Comparison of ENCODE assay signal across 29 mouse cellular contexts in genomic region chr4:52598180-52598881, GRCm38 (mm10). TPM values are rescaled to one million over a fixed set of nuclear protein-coding genes. Genes with fewer than 3 reads are reported as not detected.
DNase-seq lines count a peak whose midpoint lies in the region; ATAC-seq and TF ChIP-seq lines count a peak whose summit lies in the region.
"Had no signal": no experiment of that assay in that cellular context is flagged by ENCODE, and none has a peak within 500 bp of the region (broad histone marks: within the 10 kb centered on the region; RNA-seq: fewer than 3 reads in every experiment).

No protein-coding gene starts in this region.

- no peaks in the 10 kb centered on the region for H3K36me3 ChIP-seq in kidney, embryonic 14.5 days (ENCODE audit: control insufficient read depth, insufficient read depth, low read length)
- H3K36me3 ChIP-seq in hindbrain, embryonic 16.5 days (ENCODE audit: control insufficient read depth, insufficient read depth, low read length): no peaks in the 10 kb centered on the region
- H3K36me3 ChIP-seq: embryonic facial prominence, embryonic 10.5 days; limb, embryonic 12.5 days; liver, embryonic 13.5 days had no signal

- no peak overlapping the region; the same call in 1 of the 2 replicates for H3K27ac ChIP-seq in kidney, embryonic 14.5 days (ENCODE audit: low read depth, low read length)
- no peak overlapping the region for H3K27ac ChIP-seq in hindbrain, embryonic 16.5 days (ENCODE audit: low read depth, low read length)
- H3K27ac ChIP-seq: embryonic facial prominence, embryonic 10.5 days; limb, embryonic 12.5 days; liver, embryonic 13.5 days had no signal

- ATAC-seq in kidney, embryonic 14.5 days (ENCODE audit: low FRiP score, low TSS enrichment): 0 out of 2 replicates have a peak, but pooled peaks have one; percentile 52
- ATAC-seq in hindbrain, embryonic 16.5 days: peak; percentile 75
- ATAC-seq: inflammation-experienced regulatory T-cells, adult 6 months had no signal

- H3K9ac ChIP-seq in kidney, embryonic 14.5 days (ENCODE audit: low read depth, low read length): no peak overlapping the region
- H3K9ac ChIP-seq in hindbrain, embryonic 16.5 days (ENCODE audit: low read depth, low read length): no peak overlapping the region
- H3K9ac ChIP-seq: limb, embryonic 12.5 days; liver, embryonic 13.5 days; lung, embryonic 14.5 days had no signal

- no peaks in the 10 kb centered on the region for H3K9me3 ChIP-seq in kidney, embryonic 14.5 days (ENCODE audit: control insufficient read depth, low read length)
- no peaks in the 10 kb centered on the region for H3K9me3 ChIP-seq in hindbrain, embryonic 16.5 days (ENCODE audit: control insufficient read depth, low read length)
- H3K9me3 ChIP-seq: embryonic facial prominence, embryonic 10.5 days; limb, embryonic 12.5 days; liver, embryonic 13.5 days had no signal

- no peak overlapping the region for H3K4me2 ChIP-seq in kidney, embryonic 14.5 days (replicated peaks; ENCODE audit: low read depth, low read length)
- no peak overlapping the region for H3K4me2 ChIP-seq in hindbrain, embryonic 16.5 days (ENCODE audit: low read length)
- H3K4me2 ChIP-seq: heart, embryonic 11.5 days; limb, embryonic 12.5 days; liver, embryonic 13.5 days; lung, embryonic 14.5 days had no signal

- H3K4me3 ChIP-seq in kidney, embryonic 14.5 days (ENCODE audit: low read length): no peak overlapping the region
- H3K4me3 ChIP-seq in hindbrain, embryonic 16.5 days (ENCODE audit: low read length): no peak overlapping the region
- H3K4me3 ChIP-seq: embryonic facial prominence, embryonic 10.5 days; limb, embryonic 12.5 days; liver, embryonic 13.5 days had no signal

- no peaks in the 10 kb centered on the region for H3K4me1 ChIP-seq in kidney, embryonic 14.5 days (ENCODE audit: control insufficient read depth, insufficient read depth, low read length)
- H3K4me1 ChIP-seq in hindbrain, embryonic 16.5 days (ENCODE audit: control insufficient read depth, insufficient read depth, low read depth, low read length): no peaks in the 10 kb centered on the region
- H3K4me1 ChIP-seq: embryonic facial prominence, embryonic 10.5 days; limb, embryonic 12.5 days; liver, embryonic 13.5 days had no signal

- 29% methylated on average over 7 of the region's 7 CpGs for WGBS in kidney, embryonic 14.5 days
- WGBS in hindbrain, embryonic 16.5 days: 50% methylated on average over 7 of the region's 7 CpGs

- no peak for TF ChIP-seq CTCF in brain, embryonic 14.5 days (IDR thresholded peaks at IDR 0.05; ENCODE audit: borderline replicate concordance, extremely low read depth, insufficient read depth, insufficient read length)

- H3K27me3 ChIP-seq in kidney, embryonic 14.5 days (ENCODE audit: control insufficient read depth, insufficient read depth, low read length): no peaks in the 10 kb centered on the region
- no peaks in the 10 kb centered on the region for H3K27me3 ChIP-seq in hindbrain, embryonic 16.5 days (replicated peaks; ENCODE audit: control insufficient read depth, insufficient read depth, low read length)
- H3K27me3 ChIP-seq: limb, embryonic 12.5 days; liver, embryonic 13.5 days had no signal

- no peak for DNase-seq in kidney, adult 8-10 months
- peak; percentile 68 for DNase-seq in brain, embryonic 14.5 days (ENCODE audit: low read depth)
- DNase-seq in embryo, embryonic 11 days: peak; percentile 13
- no peak for DNase-seq in adrenal gland, postnatal 4 days (ENCODE audit: low spot score in 2 of 2)
- no peak for DNase-seq in adipocyte (ENCODE audit: low spot score)
- DNase-seq in right cerebral cortex, postnatal 25 days: no peak
- DNase-seq: adrenal gland, adult 8-10 months; cerebellum, adult 11 months; cerebellum, postnatal 10 days; heart, postnatal 14 days; kidney, postnatal 25 days; liver, embryonic 13.5 days; lung, embryonic 14.5 days; lung, postnatal 36 days; retina, postnatal 1 day; right cerebral cortex, postnatal 4 days; thymus, adult 2 months had no signal

- TF ChIP-seq POLR2A in brain, embryonic 14.5 days (IDR thresholded peaks at IDR 0.05; ENCODE audit: borderline replicate concordance, extremely low read depth, insufficient read depth, insufficient read length, poor library complexity, severe bottlenecking): no peak

RNA-seq across cellular contexts. Expression of gene Toporsl, which starts 2.3 kb away (rescaled TPM):
- not detected in 2 replicates for polyA plus RNA-seq in kidney, embryonic 14.5 days (2014; fragmentation: Nextera tagmentation; extraction: Ambion mirVana)
- not detected in 2 replicates for polyA plus RNA-seq in brain, embryonic 14.5 days (2012; rRNA removed)
- not detected in 2 replicates for polyA plus RNA-seq in hindbrain, embryonic 16.5 days (2015; fragmentation: Nextera tagmentation; extraction: Ambion mirVana)
- not detected for total RNA-seq in adrenal gland, postnatal 4 days (2021)
- total RNA-seq: adrenal gland, adult 8-10 months; gastrocnemius, adult 8-10 months; granulocyte monocyte progenitor cell, adult 5-6 weeks; heart, postnatal 14 days; layer of hippocampus, postnatal 10 days; megakaryocyte-erythroid progenitor cell, adult 5-6 weeks had no signal
- polyA plus RNA-seq: C2C12; embryonic facial prominence, embryonic 10.5 days; heart, embryonic 11.5 days; inflammation-experienced regulatory T-cells, adult 6 months; limb, embryonic 12.5 days; liver, embryonic 13.5 days; lung, embryonic 14.5 days; stomach, embryonic 16.5 days; thymus, adult 2 months had no signal

Comparison
In these comparisons a context has a peak if more than half of its experiments do, and no peak if none do; other contexts are left out.
1. DNase-seq: peak in brain, embryonic 14.5 days (single experiment) and embryo, embryonic 11 days (single experiment); none in kidney, adult 8-10 months (0 of 2), adrenal gland, postnatal 4 days (0 of 2), adipocyte (single experiment) and right cerebral cortex, postnatal 25 days (single experiment).